Mouse (Mus musculus): Measurements from ENCODE around the gene Cyren.

Cyren gene

DNA sequence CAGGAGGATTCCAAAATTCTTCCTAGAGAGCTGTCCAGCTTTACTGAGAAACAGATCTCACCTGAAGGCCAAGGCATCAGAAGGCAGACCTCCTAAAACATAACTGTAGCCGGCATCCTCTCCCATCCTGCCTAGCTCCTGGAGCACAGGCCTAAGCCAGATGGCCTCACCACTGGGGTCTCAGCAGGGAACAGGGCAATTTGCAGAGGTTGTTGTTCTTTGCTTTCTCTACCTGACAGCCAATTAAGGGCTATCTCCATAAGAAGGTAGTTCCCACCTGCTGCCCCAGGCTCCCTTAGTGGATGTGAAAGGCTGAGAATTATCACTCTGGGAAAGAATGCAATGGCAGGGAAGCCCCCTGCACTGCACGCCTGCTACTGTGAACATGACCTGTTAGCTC is 23.1 kb upstream of the Cyren start:
- no peak for DNase-seq (ENCODE audit: low read depth, low spot score)

DNA sequence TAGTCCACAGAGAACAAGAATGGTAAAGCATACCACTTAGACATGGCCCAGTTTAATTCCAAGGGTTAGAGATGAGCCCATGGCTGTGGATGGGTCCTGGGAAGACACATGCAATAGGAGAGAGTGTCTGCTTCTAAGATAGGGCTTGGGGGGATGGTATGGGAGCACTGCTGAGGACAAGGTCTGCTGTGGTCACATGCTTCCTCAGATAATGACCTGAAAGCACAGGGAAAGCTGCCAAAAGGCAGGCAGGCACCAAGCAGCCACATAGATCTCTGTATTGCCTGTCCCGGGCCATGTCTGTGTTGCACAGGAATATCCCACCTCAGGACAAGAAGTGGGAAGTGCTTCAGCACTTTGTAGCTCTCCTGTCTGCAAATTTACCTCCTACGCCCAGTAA is 21.3 kb upstream of the Cyren start:
- DNase-seq (ENCODE audit: low read depth, low spot score), result no peak

GRCm38 (mm10) chr6:34896168-34896780 is 18.4 kb upstream of the Cyren start:
- no peak for DNase-seq (ENCODE audit: low read depth, low spot score)

GRCm38 (mm10) chr6:34895569-34895968 is 17.7 kb upstream of the Cyren start:
- DNase-seq (ENCODE audit: low read depth, low spot score), result no peak

- no peak for DNase-seq (ENCODE audit: low read depth, low spot score)
These were observed 11.3 kb upstream of the Cyren start for GRCm38 (mm10) chr6:34889185-34889584.

GRCm38 (mm10) chr6:34887131-34887850 is 9.4 kb upstream of the Cyren start:
- DNase-seq (ENCODE audit: low read depth, low spot score), result peak; percentile 66

DNA sequence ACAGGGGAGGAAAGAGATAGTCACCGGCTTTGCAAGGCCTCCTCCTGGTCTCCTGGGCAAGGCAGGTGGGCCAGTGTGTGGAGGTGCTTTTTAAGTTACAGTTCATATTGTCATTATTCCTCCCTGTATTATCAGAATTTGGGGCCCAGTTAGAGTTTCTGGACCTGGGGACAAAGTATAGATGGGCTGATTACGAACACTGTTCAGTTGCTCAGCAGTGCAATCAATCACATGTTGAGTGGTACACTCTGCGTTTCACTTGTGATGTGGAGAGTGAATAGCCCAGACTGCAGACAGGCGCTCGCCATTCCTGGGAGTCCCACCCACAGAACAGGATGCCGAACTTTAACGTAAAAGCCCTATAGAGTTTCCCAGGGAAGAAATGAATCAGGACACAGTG is 6.9 kb upstream of the Cyren start:
- DNase-seq (ENCODE audit: low read depth, low spot score), result no peak

DNA sequence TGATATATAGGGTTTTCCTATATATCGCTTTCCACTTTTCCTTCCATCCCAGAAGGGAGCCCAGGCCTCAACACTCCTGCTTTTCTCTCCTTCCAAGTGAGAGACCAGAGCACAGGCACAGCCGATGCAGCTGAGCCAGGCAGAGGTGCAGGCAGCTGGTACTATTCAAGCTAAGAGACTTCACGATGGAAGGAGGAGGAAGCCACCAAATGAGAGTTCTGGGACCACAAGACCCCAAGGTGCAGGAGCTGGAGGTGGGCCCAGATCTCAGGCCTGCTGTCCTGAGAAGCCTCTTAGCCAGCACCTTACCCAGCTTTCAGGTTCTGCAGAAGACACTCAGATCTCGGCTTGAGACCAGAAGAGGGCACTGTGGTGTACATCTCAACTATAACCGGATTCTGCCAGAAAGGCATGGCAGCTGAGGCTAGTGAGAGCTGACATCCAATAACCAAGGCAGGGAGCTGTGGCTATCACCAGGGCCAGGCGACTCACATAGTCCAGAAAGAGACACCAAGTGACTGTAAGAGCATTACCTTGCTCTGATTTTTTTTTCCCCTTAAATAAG is 2.1 kb upstream of the Cyren start:
- peak; percentile 59 for DNase-seq (ENCODE audit: low read depth, low spot score)

GRCm38 (mm10) chr6:34879101-34879740 is 1.4 kb upstream of the Cyren start:
- DNase-seq (ENCODE audit: low read depth, low spot score), result no peak

- no peak for DNase-seq (ENCODE audit: low read depth, low spot score)
These were observed 1.1 kb downstream of the Cyren start for GRCm38 (mm10) chr6:34876835-34877156.

- DNase-seq (ENCODE audit: low read depth, low spot score), result no peak
These were observed 1.7 kb downstream of the Cyren start for GRCm38 (mm10) chr6:34875966-34876834.

DNA sequence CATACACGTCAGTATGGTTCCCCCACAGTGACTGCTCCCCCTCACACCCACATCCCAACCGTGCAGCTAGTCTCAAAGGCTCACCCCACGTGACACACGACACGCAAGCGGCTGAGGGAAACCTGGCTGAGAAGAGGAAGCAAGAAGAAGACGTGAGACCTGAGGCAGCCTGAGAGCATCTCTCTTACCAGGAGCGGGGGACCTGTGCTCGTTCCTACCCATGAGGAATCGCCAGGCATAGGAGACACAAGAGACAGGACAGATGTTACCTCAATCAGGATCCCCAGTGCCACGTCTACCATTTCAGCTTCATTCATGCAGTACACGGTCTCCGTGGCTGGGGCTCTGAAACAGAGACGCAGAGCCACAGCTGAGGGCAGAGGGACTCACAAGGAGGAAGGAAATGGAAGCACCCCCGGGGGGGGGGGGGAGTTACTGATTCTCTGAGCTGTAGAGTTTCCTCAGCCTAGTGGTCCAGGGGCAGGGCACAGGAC is 2.5 kb downstream of the Cyren start:
- DNase-seq (ENCODE audit: low read depth, low spot score), result no peak

- DNase-seq (ENCODE audit: low read depth, low spot score), result no peak
These were observed 3.5 kb downstream of the Cyren start for GRCm38 (mm10) chr6:34874101-34874921.

DNA sequence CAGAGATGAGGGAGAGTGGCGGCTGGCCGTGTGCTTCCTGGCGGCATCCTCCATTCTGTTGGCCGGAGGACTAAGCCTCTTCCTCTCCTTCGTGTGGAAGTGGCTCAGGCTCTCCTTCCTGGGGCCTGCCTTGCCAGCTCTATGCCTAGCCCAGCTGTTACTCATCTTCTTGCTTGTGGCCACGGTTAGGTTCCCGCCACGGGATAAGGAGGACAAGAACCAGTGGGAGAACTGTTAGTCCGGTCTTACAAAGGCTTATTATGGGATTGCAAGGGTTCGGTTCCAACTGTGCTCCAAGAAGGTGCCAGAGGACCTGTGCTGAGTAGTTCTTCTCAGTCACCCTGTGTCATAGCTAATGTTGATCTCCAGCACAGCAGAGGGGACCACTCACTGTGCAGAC is 5.0 kb downstream of the Cyren start:
- no peak for DNase-seq (ENCODE audit: low read depth, low spot score)

DNA sequence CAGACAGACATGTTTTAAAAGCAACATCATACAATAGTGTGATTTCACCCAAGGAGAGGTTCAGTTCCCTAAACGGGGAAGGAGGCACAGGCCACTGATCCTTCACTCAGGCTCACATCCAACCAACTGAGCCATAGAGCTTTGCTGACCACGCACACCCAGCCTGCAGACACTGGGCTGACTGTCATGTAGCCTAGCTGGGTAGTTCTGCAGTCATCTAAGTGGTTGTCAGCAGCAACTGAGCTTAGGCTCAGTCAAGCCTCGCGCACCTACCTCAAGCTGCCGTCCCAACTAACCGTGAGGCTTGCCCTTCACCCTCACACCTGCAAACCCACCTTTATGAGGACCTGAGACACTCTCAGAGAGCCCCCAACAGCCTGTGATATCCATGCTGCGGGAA is 5.9 kb downstream of the Cyren start:
- no peak for DNase-seq (ENCODE audit: low read depth, low spot score)

GRCm38 (mm10) chr6:34870724-34871123 is 7.1 kb downstream of the Cyren start:
- no peak for DNase-seq (ENCODE audit: low read depth, low spot score)

- no peak for DNase-seq (ENCODE audit: low read depth, low spot score)
These were observed 7.7 kb downstream of the Cyren start for GRCm38 (mm10) chr6:34870136-34870535.

- DNase-seq (ENCODE audit: low read depth, low spot score), result no peak
These were observed 8.5 kb downstream of the Cyren start for GRCm38 (mm10) chr6:34869225-34869915.

DNA sequence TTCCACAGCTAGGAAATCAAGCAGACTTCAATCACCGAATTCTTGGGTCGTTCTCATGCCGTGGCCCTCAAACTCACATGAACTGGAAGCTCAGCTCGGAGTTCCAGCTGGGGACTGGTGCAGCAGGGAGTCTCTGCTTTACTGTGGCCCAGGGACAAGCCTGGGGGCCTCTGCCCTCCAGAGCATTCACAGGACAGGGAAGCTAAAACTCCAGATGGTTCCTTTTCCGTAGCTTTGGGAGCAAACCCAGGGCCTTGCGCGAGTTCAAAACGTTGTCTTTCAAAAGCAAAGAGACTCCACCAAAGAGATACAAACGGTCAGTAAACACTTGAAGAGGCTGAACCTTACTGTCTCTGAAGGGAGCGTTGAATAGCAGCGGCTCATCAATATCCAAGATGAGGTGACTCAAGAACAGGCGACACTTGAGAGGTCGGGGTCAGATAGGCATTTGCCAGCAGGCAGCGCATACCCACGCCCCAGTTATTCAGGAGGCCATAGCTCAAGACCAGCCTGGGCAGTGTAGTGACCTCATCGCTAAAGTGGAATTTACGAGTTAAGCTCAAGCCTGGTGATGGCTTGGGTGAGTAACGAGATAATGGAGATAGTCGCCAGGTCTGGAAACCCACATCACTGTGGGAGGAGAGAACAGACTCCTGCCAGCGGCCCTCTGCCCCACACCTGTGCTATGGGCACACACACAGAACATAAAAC is 9.2 kb downstream of the Cyren start:
- no peak for DNase-seq (ENCODE audit: low read depth, low spot score)

GRCm38 (mm10) chr6:34867995-34868350 is 9.9 kb downstream of the Cyren start:
- DNase-seq (ENCODE audit: low read depth, low spot score), result no peak
